Mouse (Mus musculus) embryo, embryonic 10.5 days (tissue): ENCODE data around the gene Atp5j.
A peak's percentile ranks its signal among the peaks of the same experiment; 100 is the strongest.

ENCODE experiments used
- DNase-seq: peaks from one replicate; pipeline ENCODE4 v3.0.0-alpha.2; 2015; ENCODE audit warnings: low spot score

Gene Atp5j

GRCm38 (mm10) chr16:84835441-84835822 is at the start of gene Atp5j:
TSS of gene Atp5j (minus strand) at chr16:84835625.
- DNase-seq = peak; percentile 83

GRCm38 (mm10) chr16:84884572-84884971 is 49.1 kb upstream of the Atp5j start:
- DNase-seq = no peak

GRCm38 (mm10) chr16:84881754-84882321 is 46.4 kb upstream of the Atp5j start:
- no peak for DNase-seq

GRCm38 (mm10) chr16:84881168-84881567 is 45.7 kb upstream of the Atp5j start:
- no peak for DNase-seq

DNA sequence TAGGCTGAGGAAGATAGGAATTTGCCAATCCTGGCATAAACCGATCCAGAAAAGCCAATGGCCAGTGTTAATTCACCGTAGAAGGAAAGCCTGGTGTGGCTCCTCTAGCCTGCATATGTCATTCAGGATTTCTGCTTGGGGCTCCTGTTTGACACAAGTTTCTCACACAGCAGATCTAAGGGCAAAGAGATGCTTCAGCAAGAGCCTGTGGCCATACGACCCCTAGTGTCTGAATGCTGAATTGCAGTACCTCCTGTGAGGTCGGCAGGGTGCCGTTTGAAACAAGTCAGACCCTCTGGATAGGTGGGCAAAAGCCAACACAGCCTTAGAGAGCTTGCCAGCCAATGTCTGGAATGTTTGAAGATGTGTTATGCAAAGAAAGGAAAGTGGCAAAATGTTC is 43.7 kb upstream of the Atp5j start:
- DNase-seq = peak; percentile 85

DNA sequence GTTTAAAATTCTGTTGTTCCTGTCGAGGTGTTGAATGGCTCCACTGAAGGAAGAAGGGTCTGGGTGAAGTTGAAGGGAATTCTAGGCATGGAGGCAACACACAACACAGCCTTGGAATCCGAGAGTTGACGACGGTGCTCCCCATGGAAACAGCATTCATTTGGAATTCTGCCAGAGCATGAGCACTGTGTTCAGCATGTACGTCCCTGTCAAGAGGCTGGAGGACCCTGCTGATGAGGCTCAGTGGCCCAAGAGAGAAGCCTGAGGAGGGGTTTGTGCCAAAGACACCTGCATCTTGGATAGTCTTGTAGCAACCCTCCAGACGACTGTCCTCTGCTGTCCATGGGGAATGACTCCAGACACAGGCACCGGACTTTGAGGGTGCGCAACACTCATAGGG is 40.7 kb upstream of the Atp5j start:
- DNase-seq = no peak

DNA sequence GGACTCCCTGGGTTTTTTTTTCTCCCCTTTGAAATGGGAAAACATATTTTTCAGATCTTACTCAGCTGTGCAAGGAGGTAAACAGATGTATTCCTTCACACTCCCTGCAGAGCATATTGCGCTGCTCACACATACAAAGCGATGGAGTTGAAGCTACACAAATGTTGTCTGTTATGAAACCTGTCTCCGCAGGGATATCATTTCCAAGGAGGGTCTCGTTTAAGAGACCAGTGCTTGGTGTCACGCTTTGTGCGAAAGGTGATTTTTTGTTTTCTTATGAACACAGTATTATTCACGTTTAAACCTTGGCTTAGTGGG is 40.3 kb upstream of the Atp5j start:
- DNase-seq = no peak

DNA sequence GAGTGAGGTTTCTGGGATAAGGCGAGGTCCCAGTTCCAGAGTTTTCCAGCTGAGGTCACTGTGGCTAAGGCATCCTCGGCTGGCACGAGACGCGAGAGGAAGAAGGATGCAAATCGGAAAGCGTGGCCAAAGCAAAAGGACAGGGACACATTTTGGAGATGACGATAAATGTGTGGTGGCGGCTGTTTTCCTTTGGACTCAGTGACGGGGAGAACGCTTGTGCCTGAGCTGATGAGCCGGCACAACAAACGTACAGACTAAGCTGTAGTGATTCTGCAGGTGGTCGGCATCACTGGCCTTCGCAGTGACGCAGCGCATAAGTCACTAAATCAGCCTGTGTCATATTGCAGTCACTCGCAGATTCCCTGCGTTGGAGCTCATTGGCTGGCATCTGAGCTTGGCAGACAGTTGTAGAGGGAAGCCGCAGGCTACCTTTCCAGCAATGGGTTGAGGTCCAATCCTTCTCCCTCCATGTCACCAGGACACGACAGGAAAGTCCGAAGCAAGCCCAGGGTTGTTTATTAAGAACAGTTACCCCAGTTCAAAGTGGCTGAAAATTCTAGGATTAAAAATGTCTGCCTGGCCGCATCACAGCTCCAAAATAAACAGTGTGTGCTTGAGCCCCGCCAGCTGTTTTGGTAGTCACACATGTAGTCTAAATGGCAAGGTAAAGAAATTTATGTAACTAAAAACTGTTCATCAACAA is 39.7 kb upstream of the Atp5j start:
- no peak for DNase-seq

DNA sequence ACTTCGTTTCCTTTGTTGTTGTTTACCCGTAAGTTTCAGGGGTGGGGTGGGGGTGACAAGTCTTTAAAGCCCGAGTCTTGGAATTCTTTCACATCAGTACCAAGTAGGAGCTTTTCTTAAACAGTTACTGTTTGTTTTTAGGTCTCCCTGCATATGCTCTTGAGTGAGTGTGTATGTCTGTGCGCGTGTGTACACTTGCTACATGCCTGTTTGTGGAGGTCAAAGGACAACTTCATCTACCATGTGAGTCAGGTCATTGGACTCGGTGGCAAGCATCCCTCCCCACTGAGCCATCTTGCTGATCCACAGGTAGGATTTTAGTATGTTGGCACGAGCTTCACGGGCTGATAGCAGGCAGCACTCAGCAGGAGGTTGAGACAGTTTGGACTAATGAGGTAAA is 38.4 kb upstream of the Atp5j start:
- DNase-seq = no peak

GRCm38 (mm10) chr16:84864656-84865055 is 29.2 kb upstream of the Atp5j start:
- DNase-seq = no peak

GRCm38 (mm10) chr16:84853492-84853891 is 18.1 kb upstream of the Atp5j start:
- DNase-seq = no peak

DNA sequence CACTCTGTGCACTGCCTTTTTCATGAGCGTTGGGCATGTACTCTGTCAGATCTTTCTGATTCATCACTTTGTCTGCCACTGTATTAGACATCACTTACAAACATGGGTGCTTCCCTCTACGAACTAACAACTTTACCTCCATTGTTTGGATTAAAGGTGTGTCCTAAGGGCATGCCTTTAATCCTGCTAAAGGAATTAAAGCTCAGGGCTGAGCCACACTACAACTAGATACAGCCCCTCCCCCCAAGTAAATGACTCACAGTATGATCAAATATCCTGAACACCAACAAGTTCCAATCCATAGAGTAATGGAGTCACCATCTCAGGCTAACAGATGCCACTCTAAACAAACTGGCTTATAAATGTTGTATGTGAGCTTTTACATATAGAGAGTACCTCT is 3.2 kb upstream of the Atp5j start:
- no peak for DNase-seq

- peak; percentile 78 for DNase-seq
Measured at GRCm38 (mm10) chr16:84835823-84836743, 658 bp upstream of the Atp5j start.

DNA sequence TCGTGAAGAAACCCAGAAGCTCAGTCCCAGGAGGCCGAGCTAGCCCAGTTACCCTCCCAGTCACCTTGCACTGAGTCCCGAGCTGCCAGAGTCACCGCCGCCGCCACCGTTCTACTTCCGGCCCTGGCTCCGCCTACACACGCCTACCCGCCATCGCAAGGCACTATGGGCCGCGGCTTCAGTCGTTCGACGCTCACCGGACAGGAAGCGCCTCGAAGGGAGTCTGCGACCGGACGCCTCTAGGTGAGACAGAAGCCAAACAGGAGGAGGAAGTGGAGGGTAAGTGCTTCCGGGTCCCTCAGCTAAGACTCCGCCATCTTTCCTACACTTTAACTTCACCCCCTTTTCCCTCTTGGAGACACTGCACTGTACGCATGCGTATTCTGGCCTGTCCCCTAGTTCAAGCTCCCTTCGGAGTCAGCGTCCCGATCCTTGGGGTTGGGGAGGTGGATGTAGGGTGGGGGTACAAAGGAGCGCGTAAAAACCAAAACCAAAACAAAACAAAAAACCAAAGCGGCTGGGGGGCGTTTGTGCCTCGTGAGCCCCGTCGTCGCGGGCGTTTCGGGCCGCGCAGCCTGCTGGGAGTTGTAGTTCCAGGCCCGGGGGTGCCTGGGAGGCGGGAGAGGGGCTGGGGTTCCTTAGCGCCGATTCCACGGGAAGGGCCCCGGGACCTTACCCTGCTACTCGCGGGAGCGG is 532 bp downstream of the Atp5j start, which contains the start of gene Gabpa:
Gabpa (plus strand) TSS at position 181 of the 696 bp plus-strand sequence.
- peak; percentile 98 for DNase-seq

- DNase-seq = no peak
Measured at GRCm38 (mm10) chr16:84834344-84834743, 1.1 kb downstream of the Atp5j start.

- DNase-seq = no peak
Measured at GRCm38 (mm10) chr16:84832736-84833135, 2.7 kb downstream of the Atp5j start.

DNA sequence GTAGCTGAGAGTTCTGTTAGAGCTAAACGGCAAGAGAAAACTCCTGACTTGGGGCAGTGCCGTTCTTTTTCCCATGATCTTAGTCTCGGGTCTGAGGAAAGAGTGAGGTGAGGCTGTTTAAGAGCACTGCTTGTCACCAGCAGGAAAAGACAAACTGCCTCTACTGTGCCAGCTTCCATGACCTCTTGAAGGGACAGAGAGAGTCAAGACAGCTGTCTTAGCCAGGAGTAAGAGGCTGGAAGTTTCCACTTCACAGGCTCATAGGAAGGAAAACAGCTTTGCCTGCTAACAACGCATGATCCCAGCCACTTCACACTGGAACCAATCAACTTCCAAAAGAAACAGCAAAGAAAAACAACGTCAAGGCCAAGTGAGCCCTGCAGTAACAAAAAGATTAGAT is 3.7 kb downstream of the Atp5j start:
- DNase-seq = no peak

- DNase-seq = no peak
Measured at GRCm38 (mm10) chr16:84825009-84825408, 10.4 kb downstream of the Atp5j start.

GRCm38 (mm10) chr16:84817423-84817822 is 18.0 kb downstream of the Atp5j start:
- DNase-seq = peak; percentile 72

- DNase-seq = no peak
Measured at GRCm38 (mm10) chr16:84814511-84814910, 20.9 kb downstream of the Atp5j start.

DNA sequence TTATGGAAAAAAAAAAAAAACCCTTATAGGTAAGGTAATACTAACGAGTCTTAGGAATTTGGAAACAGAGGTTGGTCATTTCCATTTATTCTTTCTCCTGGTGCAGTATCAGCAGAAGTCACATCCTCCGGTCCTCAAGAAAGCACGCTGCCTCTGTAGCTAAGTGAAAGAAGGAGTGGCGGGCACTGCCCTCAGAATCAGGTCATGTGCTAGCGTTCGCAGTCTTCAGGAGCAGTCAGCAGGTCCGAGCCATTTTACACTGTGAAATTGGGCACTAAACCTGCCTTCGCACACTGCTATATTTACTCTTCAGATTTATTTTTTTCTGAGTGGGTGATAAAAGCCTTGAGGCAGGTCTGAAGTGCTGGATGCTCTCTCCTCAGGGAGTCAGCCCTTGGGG is 21.6 kb downstream of the Atp5j start:
- no peak for DNase-seq

- DNase-seq = no peak
Measured at GRCm38 (mm10) chr16:84810254-84810653, 25.2 kb downstream of the Atp5j start.
